Mouse (Mus musculus) megakaryocyte, embryonic 14.5 days (primary cell): Measurements from ENCODE around the gene Pde9a.

Experiments
- FLI1 ChIP-seq: IDR thresholded peaks from 2 replicates; pipeline ENCODE4 v1.6.1; 2012; ENCODE audit warnings: low read length, inconsistent platforms, mixed read lengths
- GATA1 ChIP-seq: IDR thresholded peaks from 3 replicates; pipeline ENCODE4 v1.6.1; 2012; ENCODE audit warnings: mixed read lengths, low read length, inconsistent platforms, borderline replicate concordance

DNA sequence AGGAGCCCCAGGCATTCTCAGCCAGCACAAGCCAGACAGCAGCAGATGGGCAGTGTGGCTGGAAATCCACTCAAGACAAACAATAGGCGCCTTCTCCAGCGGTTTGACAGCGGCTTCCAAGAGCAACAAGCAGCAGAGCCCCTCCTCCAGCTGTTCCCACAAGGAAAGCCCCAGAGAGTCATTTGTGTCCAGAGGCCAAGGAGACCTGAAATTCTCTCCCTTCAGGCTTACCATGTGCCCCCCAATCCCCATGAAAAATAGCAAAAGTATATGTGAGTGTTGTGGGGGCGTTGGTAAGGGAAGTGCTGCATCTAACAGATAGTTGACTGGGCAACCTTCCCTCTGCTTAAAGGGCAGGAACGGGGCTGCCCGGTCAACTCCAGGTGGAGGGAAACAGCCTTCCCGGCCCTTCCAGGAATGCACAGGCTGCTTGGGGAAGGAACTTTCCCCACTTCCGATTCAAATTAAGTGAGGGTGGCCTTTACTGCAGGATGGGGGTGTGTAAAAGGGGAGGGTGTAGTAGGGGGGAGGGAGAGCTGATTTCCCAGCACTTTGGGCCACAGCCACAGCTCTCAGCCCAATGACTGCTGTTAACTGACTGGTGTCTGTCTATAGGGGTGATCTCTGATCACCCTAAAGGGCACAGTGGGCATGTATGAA, 912 bp upstream of the Pde9a start:
- TF ChIP-seq GATA1 (no peak), FLI1 (no peak)
